Mouse (Mus musculus) liver, adult 2 months (tissue): ENCODE data around the gene Zkscan4. TPM values are rescaled to one million over a fixed set of nuclear protein-coding genes. Genes with fewer than 3 reads are reported as not detected.
A peak's percentile ranks its signal among the peaks of the same experiment; 100 is the strongest.
"Not testable (repeated sequence)": the region's sequence is repeated elsewhere in the genome, so short reads cannot be mapped to it uniquely, and the experiment has no call there.

Experiments
- DNase-seq: peaks from one replicate; pipeline ENCODE4 v3.0.0-alpha.2; 2011; ENCODE audit warnings: low read depth, low spot score; ENCODE audit errors: extremely low read depth
- H3K27ac ChIP-seq: fragments of 200-500 bp; replicated peaks from 2 replicates; pipeline ENCODE4 v1.5.1; 2012; ENCODE audit warnings: low read depth, mild to moderate bottlenecking, control low read depth, inconsistent platforms, low read length; ENCODE audit not compliant: insufficient read depth
- H3K27me3 ChIP-seq: fragments of 200-500 bp; 2 replicates; pipeline ENCODE4 v1.6.1; 2012; ENCODE audit warnings: mild to moderate bottlenecking, moderate library complexity, low read length, inconsistent platforms; ENCODE audit not compliant: control insufficient read depth, insufficient read depth
- H3K36me3 ChIP-seq: fragments of 200-500 bp; 2 replicates; pipeline ENCODE4 v1.6.1; 2012; ENCODE audit warnings: low read length, inconsistent platforms; ENCODE audit not compliant: control insufficient read depth, insufficient read depth
- H3K4me1 ChIP-seq: fragments of 200-500 bp; 2 replicates; pipeline ENCODE4 v1.6.1; 2011; ENCODE audit warnings: low read length; ENCODE audit not compliant: control insufficient read depth, insufficient read depth
- H3K4me3 ChIP-seq: fragments of 200-500 bp; 2 replicates; pipeline ENCODE4 v1.5.1; 2011; ENCODE audit warnings: low read depth, mild to moderate bottlenecking, control low read depth, low read length, moderate library complexity; ENCODE audit not compliant: insufficient read depth
- H3K79me2 ChIP-seq: fragments of 200-500 bp; 2 replicates; pipeline ENCODE4 v1.6.1; 2012; ENCODE audit warnings: inconsistent platforms, mild to moderate bottlenecking, low read length, moderate library complexity; ENCODE audit not compliant: control insufficient read depth, insufficient read depth
- H3K9ac ChIP-seq: fragments of 200-500 bp; 2 replicates; pipeline ENCODE4 v1.6.1; 2012; ENCODE audit warnings: low read depth, mild to moderate bottlenecking, control low read depth, inconsistent platforms, low read length
- CTCF ChIP-seq: fragments of 200-500 bp; IDR thresholded peaks from 2 replicates; pipeline ENCODE4 v1.5.1; 2011; ENCODE audit warnings: low read depth, low read length, control low read depth
- POLR2A ChIP-seq: fragments of 200-500 bp; IDR thresholded peaks from 2 replicates; pipeline ENCODE4 v1.6.1; 2011; ENCODE audit warnings: low read length, control low read depth; ENCODE audit not compliant: insufficient read depth; ENCODE audit errors: extremely low read depth
- WGBS: fragments of 180-500 bp; shearing (Covaris S2); methylation state at CpG from one replicate; pipeline ENCODE4 v1.1.7; 2018; 5-methylcytosine and 5-hydroxymethylcytosine counted together
- polyA plus RNA-seq: library from polyadenylated mRNA; depleted of rRNA; stranded (reverse); fragments of >200 nt; gene quantifications from 2 replicates; pipeline ENCODE4 v1.2.3, GENCODE M21; 2012; rRNA removed
- total RNA-seq: library from RNA; depleted of rRNA; stranded (reverse); fragments of >200 nt; gene quantifications from 2 replicates; pipeline ENCODE4 v1.2.3, GENCODE M21; 2014; rRNA removed

The Zkscan4 gene
- total RNA-seq: 0.47 and 1.0 TPM in 2 replicates
- 0.09 and 0.29 TPM in 2 replicates for polyA plus RNA-seq

DNA sequence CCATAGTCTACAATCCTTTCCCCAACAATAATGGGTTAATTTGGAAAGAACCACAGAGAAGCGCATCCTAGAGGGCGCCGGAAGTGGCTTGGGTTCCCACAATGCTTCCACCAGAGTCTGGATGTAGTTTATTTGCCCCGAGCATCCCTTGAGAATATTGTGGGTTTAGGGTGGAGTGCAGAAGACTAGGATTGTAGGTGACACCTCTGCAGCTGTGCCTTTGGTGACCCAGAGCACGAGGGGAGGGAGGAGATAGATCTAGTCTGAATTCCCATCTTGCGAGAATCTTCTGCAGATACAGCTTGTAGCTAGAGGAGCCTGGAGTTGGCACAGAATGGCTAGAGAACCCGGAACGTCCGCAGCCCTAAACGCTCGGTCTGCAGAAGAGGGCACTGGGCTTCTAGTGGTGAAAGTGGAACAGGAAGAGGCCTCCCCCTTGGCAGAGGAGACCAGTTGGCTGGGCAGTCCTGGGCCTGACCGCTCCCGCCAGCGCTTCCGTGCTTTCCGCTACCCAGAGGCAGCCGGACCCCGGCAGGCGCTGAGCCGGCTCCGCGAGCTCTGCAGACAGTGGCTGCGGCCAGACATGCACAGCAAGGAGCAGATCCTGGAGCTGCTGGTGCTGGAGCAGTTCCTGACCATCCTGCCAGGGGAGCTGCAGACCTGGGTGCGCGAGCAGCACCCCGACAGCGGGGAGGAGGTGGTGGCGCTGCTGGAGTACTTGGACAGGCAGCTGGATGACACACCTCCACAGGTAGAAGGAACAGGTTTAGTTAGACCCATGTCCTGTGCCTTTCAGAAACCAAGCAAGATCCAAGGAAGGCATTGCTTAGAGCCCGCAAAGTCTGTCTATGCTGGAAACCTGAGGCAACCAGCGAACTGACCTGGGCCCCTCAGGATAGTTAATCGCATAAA is at the start of gene Zkscan4, which contains the start of gene Gm10065:
TSS of gene Zkscan4 (plus strand) at position 149 of the 912 bp plus-strand sequence.
TSS of gene Gm10065 (minus strand) at position 683 of the 912 bp plus-strand sequence.
- H3K4me1 ChIP-seq, H3K27me3 ChIP-seq, H3K79me2 ChIP-seq, H3K36me3 ChIP-seq: not testable (repeated sequence)
- H3K9ac ChIP-seq: peak within 1 kb of the TSS; percentile 44
- H3K27ac ChIP-seq: peak within 1 kb of the TSS; percentile 72
- TF ChIP-seq CTCF: 0 out of 2 replicates have a peak, but pooled peaks have one; percentile 2
- peak; percentile 70 for DNase-seq
- H3K4me3 ChIP-seq: peak within 1 kb of the TSS; percentile 64
- 3% methylated on average over 31 of the region's 31 CpGs for WGBS

DNA sequence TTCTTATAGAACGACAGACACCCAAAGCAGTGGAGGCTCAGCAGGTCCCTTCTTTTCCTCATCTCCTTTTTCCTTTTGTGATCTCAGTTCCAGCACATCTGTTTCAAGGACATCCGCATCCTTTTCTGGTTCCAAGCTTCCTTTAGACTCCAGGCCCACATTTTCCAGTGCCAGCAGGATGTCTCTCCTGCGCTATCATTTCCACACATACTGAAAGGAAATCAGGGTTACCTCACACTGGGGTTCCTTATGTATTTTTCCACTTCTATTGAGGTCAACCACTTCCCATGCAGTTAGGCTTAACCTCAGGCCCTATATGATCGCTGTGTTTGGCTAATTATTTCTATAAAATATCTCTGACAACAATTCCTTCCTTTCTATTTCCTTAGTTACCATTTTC is 43.2 kb upstream of the Zkscan4 start:
- WGBS: 77% methylated on average over 4 of the region's 4 CpGs

DNA sequence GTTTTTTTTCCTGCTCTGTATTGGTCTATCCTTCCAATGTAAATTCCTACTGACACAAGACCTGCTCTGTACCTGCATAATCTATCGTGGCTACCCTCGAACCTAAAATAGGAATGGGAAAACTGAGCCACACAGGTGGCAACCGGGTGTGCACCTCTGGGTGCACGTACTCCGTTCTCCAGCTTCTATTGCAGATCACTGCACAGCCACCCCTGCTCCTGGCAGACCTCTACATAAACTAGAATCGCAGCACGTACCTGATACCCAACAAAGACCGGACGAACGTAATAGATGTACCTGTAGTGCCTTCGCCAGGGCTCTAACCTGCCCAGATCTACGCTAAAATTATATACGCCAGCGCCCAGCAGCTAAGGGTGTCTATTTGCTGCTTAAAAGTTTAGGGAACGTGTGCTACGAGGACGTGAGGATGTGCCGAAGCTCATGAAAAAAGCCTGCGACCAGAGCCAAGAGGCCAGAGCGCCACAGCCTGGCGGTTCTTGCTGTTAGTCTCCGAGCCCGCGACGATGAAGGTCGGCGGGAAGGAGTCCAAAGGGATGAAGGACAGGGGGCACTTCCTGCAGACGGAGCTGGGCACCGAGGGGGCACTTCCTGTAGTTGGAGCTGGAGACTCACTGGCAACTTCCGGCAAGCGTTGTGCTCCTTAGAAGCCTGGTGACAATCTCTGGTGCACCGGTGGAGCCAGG is 38.1 kb upstream of the Zkscan4 start, which contains the start of gene Pgbd1:
TSS of gene Pgbd1 (minus strand) at position 556 of the 704 bp plus-strand sequence.
- TF ChIP-seq CTCF (peak; percentile 63), POLR2A (no peak)
- WGBS: under 1% methylated on average over 32 of the region's 32 CpGs
- Histone ChIP-seq H3K4me3 (peak within 1 kb of the TSS; percentile 67), H3K27ac (peak within 1 kb of the TSS; percentile 37), H3K79me2 (no peaks in the 10 kb centered on the region; the same call in 1 of the 2 replicates), H3K27me3 (no peaks in the 10 kb centered on the region), H3K36me3 (peaks cover 23% of the 10 kb centered on the region), H3K4me1 (peaks cover 5% of the 10 kb centered on the region; the same call in 1 of the 2 replicates), H3K9ac (peak within 1 kb of the TSS; percentile 74)
- DNase-seq: peak; percentile 67

More for the DNA sequence above, 43.2 kb upstream of the Zkscan4 start:
- Histone ChIP-seq H3K36me3 (no peaks in the 10 kb centered on the region), H3K9ac (no peak overlapping the region), H3K27me3 (no peaks in the 10 kb centered on the region), H3K27ac (no peak overlapping the region), H3K79me2 (no peaks in the 10 kb centered on the region), H3K4me1 (peaks cover 5% of the 10 kb centered on the region; the same call in 1 of the 2 replicates), H3K4me3 (no peak overlapping the region)
- DNase-seq: no peak
- TF ChIP-seq CTCF (no peak), POLR2A (no peak)

DNA sequence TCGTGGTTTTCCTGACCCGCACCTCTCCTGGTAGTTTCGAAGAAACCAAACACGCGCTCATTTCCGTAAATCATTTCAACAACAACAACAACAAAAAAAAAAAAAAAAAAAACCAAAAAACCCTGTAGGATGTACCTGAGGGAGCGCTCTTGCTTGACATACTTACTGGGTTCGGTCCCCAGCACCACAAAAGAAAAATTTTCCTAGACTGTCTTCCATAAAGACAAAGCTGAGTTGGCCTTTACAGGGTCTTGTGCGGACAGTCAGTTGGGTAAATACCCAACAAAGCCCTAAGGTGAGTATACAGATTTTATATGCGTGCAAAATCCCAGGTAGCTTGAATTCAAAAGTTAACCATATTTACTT is 37.5 kb upstream of the Zkscan4 start:
- WGBS: 28% methylated on average over 10 of the region's 10 CpGs
- no peaks in the 10 kb centered on the region for H3K27me3 ChIP-seq
- peaks cover 27% of the 10 kb centered on the region for H3K36me3 ChIP-seq
- H3K27ac ChIP-seq: peak overlapping the region; percentile 37
- H3K4me1 ChIP-seq: peaks cover 5% of the 10 kb centered on the region; the same call in 1 of the 2 replicates
- peak overlapping the region; percentile 74 for H3K9ac ChIP-seq
- no peak for DNase-seq
- H3K4me3 ChIP-seq: peak overlapping the region; percentile 67
- no peaks in the 10 kb centered on the region; the same call in 1 of the 2 replicates for H3K79me2 ChIP-seq
- TF ChIP-seq POLR2A (no peak), CTCF (no peak)

DNA sequence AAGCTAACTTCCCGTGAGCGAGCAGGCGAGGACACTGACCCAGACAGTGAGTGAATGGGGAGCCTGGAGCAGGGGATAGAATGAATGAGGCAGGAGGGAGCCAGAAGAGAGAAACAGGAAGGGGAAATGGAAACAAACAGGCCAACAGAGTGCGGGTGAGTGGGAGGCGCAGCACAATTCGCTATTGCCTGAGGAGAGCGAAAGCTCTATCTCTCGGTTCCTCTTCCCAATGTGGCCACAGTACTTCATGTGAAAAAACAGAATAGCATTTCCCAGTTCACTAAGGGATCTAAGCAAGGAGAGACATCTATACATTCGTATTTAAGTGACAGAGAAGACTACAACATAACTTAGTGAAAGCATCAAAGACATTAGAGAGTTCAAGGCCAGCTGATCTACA is 31.9 kb upstream of the Zkscan4 start:
- Histone ChIP-seq H3K36me3 (peaks cover 52% of the 10 kb centered on the region), H3K79me2 (peaks cover 8% of the 10 kb centered on the region; the same call in 1 of the 2 replicates), H3K27ac (no peak overlapping the region), H3K4me1 (peaks cover 16% of the 10 kb centered on the region), H3K4me3 (no peak overlapping the region), H3K9ac (no peak overlapping the region), H3K27me3 (no peaks in the 10 kb centered on the region)
- 72% methylated on average over 9 of the region's 9 CpGs for WGBS
- DNase-seq: no peak
- no peak for TF ChIP-seq CTCF
- no peak for TF ChIP-seq POLR2A
